Mouse (Mus musculus): ENCODE data around the gene Sec11a.
A peak's percentile ranks its signal among the peaks of the same experiment; 100 is the strongest.
"Not testable (repeated sequence)": the region's sequence is repeated elsewhere in the genome, so short reads cannot be mapped to it uniquely, and the experiment has no call there.

The Sec11a gene

GRCm38 (mm10) chr7:80947445-80948350 lies at the start of gene Sec11a:
Sec11a (minus strand) TSS chr7:80947780.
- DNase-seq (ENCODE audit: low spot score in 2 of 2): peak; percentile 90 to 92

GRCm38 (mm10) chr7:80995266-80996146 lies 47.9 kb upstream of the Sec11a start:
- no peak for DNase-seq (ENCODE audit: low spot score in 2 of 2)

GRCm38 (mm10) chr7:80994663-80995005 lies 47.1 kb upstream of the Sec11a start:
- DNase-seq (ENCODE audit: low spot score in 2 of 2): peak in 1 of 2 experiments; percentile 9

GRCm38 (mm10) chr7:80993834-80994662 lies 46.5 kb upstream of the Sec11a start:
- DNase-seq (ENCODE audit: low spot score in 2 of 2): peak; percentile 27 to 34

- DNase-seq (ENCODE audit: low spot score in 2 of 2): peak; percentile 36 to 55
These were observed 45.6 kb upstream of the Sec11a start, which contains the start of gene Zfp592 for GRCm38 (mm10) chr7:80992980-80993833. Zfp592 (plus strand) TSS chr7:80993681.

GRCm38 (mm10) chr7:80992631-80992979 lies 45.0 kb upstream of the Sec11a start:
- no peak for DNase-seq (ENCODE audit: low spot score in 2 of 2)

- DNase-seq (ENCODE audit: low spot score in 2 of 2): no peak
These were observed 44.5 kb upstream of the Sec11a start for GRCm38 (mm10) chr7:80992063-80992462.

- DNase-seq (ENCODE audit: low spot score in 2 of 2): no peak
These were observed 44.0 kb upstream of the Sec11a start for GRCm38 (mm10) chr7:80991589-80991988.

GRCm38 (mm10) chr7:80990276-80990675 lies 42.7 kb upstream of the Sec11a start:
- DNase-seq (ENCODE audit: low spot score in 2 of 2): no peak

GRCm38 (mm10) chr7:80987805-80988625 lies 40.4 kb upstream of the Sec11a start:
- no peak for DNase-seq (ENCODE audit: low spot score in 2 of 2)

GRCm38 (mm10) chr7:80986458-80987187 lies 39.0 kb upstream of the Sec11a start:
- DNase-seq (ENCODE audit: low spot score in 2 of 2): no peak

- DNase-seq (ENCODE audit: low spot score in 2 of 2): no peak
These were observed 33.0 kb upstream of the Sec11a start for GRCm38 (mm10) chr7:80980566-80980965.

- not testable (repeated sequence) for DNase-seq (ENCODE audit: low spot score in 2 of 2)
These were observed 26.0 kb upstream of the Sec11a start for GRCm38 (mm10) chr7:80973638-80974015.

GRCm38 (mm10) chr7:80972920-80973637 lies 25.5 kb upstream of the Sec11a start:
- DNase-seq (ENCODE audit: low spot score in 2 of 2): not testable (repeated sequence)

- DNase-seq (ENCODE audit: low spot score in 2 of 2): no peak
These were observed 24.5 kb upstream of the Sec11a start for GRCm38 (mm10) chr7:80972082-80972481.

- DNase-seq (ENCODE audit: low spot score in 2 of 2): no peak
These were observed 23.8 kb upstream of the Sec11a start for GRCm38 (mm10) chr7:80971419-80971818.

GRCm38 (mm10) chr7:80970913-80971312 lies 23.3 kb upstream of the Sec11a start:
- DNase-seq (ENCODE audit: low spot score in 2 of 2): no peak

GRCm38 (mm10) chr7:80962799-80963198 lies 15.2 kb upstream of the Sec11a start:
- DNase-seq (ENCODE audit: low spot score in 2 of 2): no peak

Measured in frontal cortex, postnatal 14 days (tissue).